Mouse (Mus musculus) T-helper 17 cell (primary cell): ENCODE data around the gene Ppp2r3a.

Experiments used
- in situ Hi-C, 2 experiments: fragments of 300-600 bp; cut with MboI, MseI; formaldehyde crosslinking; loops; 1 replicate in 1 of 2; 2 replicates in 1 of 2; pipeline ENCODE4 v1.15.1; 2025; ENCODE audit warnings: high pct_unique_total_duplicates in 2 of 2

The Ppp2r3a gene

DNA sequence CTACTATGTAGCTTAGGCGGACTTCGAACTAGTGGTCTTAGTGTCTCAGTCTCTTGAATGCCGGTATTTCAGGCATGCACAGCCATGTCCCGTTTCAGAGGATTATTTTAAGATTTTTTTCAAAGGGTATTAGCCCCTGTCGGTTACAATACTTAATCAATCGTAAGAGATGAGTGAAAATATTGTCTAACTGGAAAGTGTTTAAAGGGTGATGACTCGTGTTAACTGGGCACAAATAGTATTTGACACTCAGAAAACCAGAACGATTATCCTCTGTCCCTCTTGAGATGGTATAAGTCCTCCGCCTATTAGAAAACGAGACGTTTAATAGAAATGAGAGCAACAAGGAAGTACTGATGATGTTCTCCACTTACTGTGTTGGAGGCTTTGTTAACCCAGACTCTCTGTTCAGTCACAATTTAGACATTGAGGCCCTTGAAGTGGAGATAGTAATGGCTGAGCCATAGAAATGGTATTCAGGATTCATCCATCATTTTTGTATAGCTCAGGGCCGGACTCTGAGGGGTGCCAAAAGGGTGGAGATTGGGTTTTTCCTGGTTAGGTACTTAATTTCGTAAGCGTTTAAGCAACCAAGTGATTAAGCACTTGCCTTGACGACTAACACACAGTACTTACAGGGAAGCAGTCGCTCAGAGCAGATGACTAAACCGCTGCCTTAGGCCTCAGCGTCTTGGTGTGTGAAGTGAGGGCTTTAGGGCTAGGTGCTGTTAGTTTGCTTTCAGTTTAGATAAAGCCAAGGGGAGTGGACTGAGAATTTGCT is 175.3 kb downstream of the Ppp2r3a start:
- in situ Hi-C loops: loop anchor here in 1 of 2 experiments (5.0 kb wide), 1 partner anchor 434 kb away; no protein-coding TSS in a partner anchor

GRCm38 (mm10) chr9:101075694-101076093 is 175.9 kb downstream of the Ppp2r3a start:
- in situ Hi-C loops: loop anchor here in 1 of 2 experiments (5.0 kb wide), 1 partner anchor 433 kb away; no protein-coding TSS in a partner anchor

DNA sequence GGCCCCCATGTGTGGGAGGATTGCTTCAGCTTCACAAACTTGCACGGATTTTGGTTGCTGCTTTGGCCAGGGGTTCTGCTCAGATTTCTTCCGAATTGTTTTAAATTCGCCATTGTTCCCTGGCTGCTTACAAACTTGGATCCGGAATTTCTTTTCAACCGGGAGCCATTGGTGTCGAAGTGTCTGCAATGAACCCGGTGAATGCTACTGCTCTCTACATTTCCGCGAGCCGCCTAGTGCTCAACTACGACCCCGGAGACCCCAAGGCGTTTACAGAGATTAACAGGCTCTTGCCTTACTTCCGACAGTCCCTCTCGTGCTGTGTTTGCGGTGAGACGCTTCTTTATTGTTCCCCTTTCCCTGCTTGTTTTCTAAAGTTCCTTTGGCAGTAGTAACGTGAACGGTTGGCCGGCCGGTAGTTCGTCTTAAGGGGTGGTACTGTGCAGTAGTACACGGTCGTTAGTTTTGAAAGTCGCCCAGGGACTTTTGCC is 176.5 kb downstream of the Ppp2r3a start:
- in situ Hi-C loops: loop anchor here in 1 of 2 experiments (5.0 kb wide), 1 partner anchor 433 kb away; no protein-coding TSS in a partner anchor

GRCm38 (mm10) chr9:101074332-101075021 is 177.1 kb downstream of the Ppp2r3a start:
- in situ Hi-C loops: loop anchor here in 1 of 2 experiments (5.0 kb wide), 1 partner anchor 432 kb away; no protein-coding TSS in a partner anchor

- in situ Hi-C loops: no loop called here
Measured at GRCm38 (mm10) chr9:101073987-101074331, 177.6 kb downstream of the Ppp2r3a start, which contains the start of gene Msl2. TSS of gene Msl2 (plus strand) at chr9:101074101.

DNA sequence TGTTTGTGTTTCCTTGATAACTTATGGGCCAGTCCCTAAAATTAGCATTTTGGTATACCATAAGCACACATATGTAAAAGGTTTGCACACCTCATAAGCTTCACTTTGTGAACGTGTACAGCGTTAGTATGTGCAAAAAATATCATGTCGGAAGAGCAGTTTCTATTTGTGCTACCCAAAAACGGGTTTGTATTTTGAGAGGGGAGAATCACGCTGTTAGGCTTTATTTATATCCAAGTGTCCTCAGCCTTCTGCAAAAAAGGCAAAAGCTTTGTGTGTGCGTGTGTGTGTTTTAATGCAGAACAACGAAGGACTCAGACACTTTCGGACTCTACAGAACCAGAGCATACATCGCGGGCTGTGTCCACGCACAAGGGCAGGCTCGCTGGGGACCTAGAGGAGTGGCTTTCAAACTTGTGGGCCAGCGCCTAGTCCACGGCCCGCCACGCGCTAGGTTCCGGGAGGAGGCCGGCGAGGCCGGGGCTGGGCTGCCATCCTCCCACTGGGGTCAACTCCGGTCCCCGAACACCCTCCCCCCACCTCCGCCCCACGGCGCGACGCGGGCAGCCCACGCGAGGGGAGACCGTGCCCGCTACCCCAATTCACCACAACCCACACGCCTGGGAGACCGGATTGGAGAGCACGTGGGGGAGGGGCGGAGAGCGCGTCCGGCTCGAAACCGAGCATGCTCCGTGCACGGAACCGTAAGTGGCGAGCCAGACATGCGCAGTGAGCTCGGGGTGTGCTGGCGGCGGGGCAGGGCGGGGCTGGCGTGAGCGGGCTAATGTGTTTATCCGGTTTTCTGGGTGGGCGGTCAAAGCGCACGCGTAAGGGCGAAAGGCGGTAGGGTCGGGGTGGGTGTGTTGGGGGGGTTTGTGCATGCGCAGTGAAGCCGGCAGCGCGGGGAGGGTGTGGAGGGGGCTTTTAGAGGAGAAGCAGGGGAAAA is 178.3 kb downstream of the Ppp2r3a start:
- in situ Hi-C loops: no loop called here

- in situ Hi-C loops: no loop called here
Measured at GRCm38 (mm10) chr9:101072506-101072905, 179.1 kb downstream of the Ppp2r3a start.

DNA sequence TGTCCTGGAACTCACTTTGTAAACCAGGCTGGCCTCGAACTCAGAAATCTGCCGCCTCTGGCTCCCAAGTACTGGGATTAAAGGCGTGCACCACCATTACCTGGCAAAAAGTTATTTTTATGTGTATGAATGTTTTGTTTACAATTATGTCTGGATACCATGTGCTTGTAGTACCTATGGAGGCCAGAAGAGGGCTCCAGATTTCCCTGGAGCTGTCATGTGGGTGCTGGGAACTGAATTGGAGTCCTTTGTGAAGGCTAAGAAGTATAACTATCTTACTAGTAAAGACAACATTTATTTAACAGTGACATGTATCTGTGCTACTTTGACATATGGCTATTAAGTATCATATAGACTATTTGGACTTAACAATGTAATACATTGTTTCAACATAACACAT is 181.8 kb downstream of the Ppp2r3a start:
- in situ Hi-C loops: no loop called here

GRCm38 (mm10) chr9:101065076-101065602 is 186.5 kb downstream of the Ppp2r3a start:
- in situ Hi-C loops: no loop called here

GRCm38 (mm10) chr9:101062253-101062780 is 189.3 kb downstream of the Ppp2r3a start:
- in situ Hi-C loops: no loop called here

DNA sequence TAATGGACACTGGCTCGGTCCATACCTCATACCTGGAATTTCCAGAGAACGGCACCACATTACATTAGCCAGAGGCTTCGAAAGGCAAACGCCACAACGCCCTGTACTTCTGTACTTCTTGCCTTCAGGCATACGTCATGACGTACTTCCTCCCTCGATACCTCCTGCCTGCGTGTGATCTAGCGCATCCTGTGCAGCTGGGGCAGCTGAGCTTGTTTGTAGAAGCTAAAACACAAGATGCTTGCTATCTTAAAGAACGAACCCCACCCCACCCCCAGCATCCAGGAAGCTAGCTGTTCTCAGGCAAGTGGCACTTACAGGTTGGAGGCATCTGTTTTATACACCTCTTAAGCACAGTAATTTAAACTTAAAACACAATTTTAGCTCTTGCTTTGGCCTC is 190.6 kb downstream of the Ppp2r3a start:
- in situ Hi-C loops: no loop called here

- in situ Hi-C loops: no loop called here
Measured at GRCm38 (mm10) chr9:101057156-101057555, 194.4 kb downstream of the Ppp2r3a start.
